Mouse (Mus musculus): ENCODE results near the gene Rnf130.
A peak's percentile ranks its signal among the peaks of the same experiment; 100 is the strongest.

Gene Rnf130

GRCm38 (mm10) chr11:50024833-50025720 lies at the start of gene Rnf130:
Rnf130 (plus strand) TSS chr11:50025346.
- DNase-seq: peak; percentile 97

DNA sequence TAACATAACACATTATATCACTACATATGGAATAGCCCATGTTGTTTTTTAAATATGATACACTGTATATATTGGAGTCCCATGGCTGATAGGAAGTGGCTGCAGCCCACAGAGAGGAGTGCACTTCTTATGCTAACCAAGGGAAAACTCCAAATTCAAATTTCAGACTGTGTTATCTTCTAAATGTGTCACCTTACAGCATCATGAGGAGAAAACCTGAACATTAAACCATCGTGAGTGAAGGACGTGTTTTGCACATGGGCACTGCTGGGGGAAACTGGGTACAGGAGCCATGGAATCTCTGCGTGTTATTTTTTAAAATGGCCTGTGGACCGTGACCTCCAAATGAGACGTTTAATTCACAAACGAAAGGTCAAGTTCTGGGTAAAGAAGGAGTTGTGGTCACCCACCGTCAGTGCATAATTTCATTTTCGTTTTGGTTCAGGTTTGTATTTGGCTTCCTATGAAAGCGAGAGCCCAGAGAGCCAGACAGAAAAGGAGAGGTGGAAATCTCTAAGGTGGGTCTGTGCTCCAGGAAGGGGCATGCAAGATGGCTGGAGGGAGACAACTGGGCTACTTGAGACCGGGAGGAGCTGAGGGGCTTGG lies 47.1 kb upstream of the Rnf130 start:
- DNase-seq: no peak

- DNase-seq: no peak
These were observed 46.2 kb upstream of the Rnf130 start for GRCm38 (mm10) chr11:49978935-49979334.

GRCm38 (mm10) chr11:49980681-49981235 lies 44.4 kb upstream of the Rnf130 start:
- DNase-seq: no peak

- DNase-seq: no peak
These were observed 43.7 kb upstream of the Rnf130 start for GRCm38 (mm10) chr11:49981321-49981963.

GRCm38 (mm10) chr11:49982094-49982493 lies 43.1 kb upstream of the Rnf130 start:
- DNase-seq: no peak

- no peak for DNase-seq
These were observed 42.3 kb upstream of the Rnf130 start for GRCm38 (mm10) chr11:49982881-49983280.

GRCm38 (mm10) chr11:49983875-49984552 lies 41.1 kb upstream of the Rnf130 start:
- DNase-seq: no peak

GRCm38 (mm10) chr11:49985009-49985408 lies 40.1 kb upstream of the Rnf130 start:
- no peak for DNase-seq

GRCm38 (mm10) chr11:49986277-49987036 lies 38.7 kb upstream of the Rnf130 start:
- DNase-seq: peak; percentile 84

GRCm38 (mm10) chr11:49994536-49994935 lies 30.6 kb upstream of the Rnf130 start:
- DNase-seq: no peak

GRCm38 (mm10) chr11:49996398-49996797 lies 28.7 kb upstream of the Rnf130 start:
- no peak for DNase-seq

- peak; percentile 65 for DNase-seq
These were observed 27.8 kb upstream of the Rnf130 start for GRCm38 (mm10) chr11:49997321-49997720.

DNA sequence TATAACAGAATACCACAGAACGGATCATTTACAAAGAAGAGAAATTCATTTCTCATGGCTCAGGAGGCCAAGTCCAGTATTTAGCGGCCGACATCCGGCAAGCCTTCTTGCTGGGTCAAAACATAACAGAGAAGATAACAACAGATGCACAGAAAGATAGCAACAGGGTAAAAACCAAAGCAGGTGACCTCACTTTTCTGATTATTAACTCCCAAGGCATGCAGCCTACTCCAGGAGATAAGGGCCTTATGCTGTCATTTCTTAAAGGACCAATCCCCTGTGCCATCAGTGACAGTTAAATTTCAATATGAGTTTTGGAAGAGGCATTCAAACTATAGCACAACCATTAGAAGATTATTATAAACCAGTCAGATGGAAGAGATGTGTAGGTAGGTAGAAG lies 22.3 kb upstream of the Rnf130 start:
- no peak for DNase-seq

GRCm38 (mm10) chr11:50007776-50008175 lies 17.4 kb upstream of the Rnf130 start:
- no peak for DNase-seq

DNA sequence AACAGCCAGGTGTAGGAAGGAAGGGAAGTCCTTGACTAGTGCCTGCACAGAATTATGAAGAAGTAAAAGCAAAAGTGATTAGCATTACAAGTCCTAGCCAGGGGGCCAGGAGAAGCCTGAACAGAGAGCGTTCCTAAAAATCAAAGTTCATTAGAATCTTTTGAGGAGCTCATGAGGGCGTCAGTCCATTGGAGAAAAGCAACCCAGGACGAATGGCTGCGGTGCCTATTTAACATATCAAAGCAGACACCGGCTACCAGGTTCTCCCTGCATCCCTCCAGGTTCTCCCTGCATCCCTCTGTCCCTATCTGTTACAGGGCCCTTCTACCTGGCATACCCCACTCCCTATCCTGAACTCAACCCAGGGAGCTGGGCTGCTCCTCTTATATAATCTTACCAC lies 16.9 kb upstream of the Rnf130 start:
- DNase-seq: no peak

DNA sequence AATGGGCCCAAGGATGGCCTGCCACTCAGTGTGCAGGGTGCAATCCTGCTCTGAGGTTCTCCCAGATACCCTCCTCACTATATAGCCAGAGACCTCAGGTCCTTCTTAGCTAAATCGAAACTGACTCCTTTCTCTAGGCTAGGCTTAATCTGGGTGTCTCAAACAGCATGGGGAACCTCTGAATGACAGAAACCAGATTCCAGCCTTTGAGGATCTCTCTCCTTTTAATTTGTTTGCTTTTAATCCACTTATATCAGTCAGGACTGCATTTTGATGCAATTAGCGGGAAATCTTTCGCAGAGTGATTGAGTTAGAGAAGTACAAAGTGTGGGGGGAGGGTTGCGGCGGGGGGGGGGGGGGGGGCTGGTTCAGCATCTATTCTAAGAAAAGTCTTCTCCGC lies 12.1 kb upstream of the Rnf130 start:
- DNase-seq: no peak

DNA sequence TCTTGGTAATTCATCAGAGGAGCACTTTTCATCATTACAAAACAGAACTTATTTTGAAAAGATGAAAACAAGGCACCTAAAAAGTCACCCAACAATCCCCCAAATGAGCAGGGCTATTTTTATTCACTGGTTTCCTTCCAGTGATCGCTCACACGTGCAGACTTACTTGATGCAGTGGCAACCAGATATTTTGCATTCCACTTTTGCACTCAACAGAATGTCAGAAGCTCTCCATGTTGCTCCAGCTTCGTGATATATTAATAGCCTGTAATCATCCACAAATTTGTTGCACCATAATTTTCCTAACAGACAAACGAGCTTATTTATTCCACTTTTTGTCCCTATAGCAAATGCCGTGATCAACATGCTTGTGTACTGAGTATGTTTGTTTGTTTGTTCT lies 8.6 kb upstream of the Rnf130 start:
- DNase-seq: no peak

- DNase-seq: no peak
These were observed 7.6 kb upstream of the Rnf130 start for GRCm38 (mm10) chr11:50017511-50017910.

GRCm38 (mm10) chr11:50018848-50019247 lies 6.3 kb upstream of the Rnf130 start:
- DNase-seq: no peak

DNA sequence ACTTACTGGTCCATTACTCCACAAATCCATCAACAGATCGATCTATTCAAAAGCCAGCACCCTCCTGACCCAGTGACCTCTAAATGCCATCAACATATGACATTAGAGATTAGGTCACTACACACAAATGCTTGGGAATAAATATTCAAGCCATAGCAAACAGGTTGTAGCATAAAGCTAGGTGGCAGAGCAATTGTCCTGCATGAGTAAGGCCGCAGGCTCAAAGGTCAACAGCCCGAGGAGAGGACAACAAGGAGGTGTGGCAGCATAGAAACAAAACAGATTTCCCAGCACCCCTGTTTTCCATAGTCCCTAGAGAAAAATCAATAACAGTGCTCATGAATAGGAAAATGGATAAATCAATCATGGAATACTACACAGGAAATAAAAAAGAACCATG lies 3.1 kb upstream of the Rnf130 start:
- no peak for DNase-seq

DNA sequence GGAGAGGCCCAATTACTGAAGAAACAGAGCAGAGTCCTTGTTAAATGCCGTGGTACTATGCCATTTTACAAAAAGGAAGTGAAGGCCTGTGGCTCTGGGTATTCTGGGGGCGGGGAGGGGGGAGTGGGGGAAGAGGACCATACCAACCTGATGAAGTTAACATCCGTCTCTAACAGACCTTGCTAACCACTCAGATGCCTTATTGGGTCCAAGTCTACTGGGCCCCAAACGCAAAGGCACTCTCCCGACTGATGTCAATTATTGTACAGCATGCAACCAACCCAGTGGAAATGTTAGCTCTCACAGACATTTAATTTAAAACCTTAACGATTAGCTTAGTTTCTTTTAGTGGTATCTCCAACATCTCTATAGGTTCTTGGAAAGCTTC lies 707 bp upstream of the Rnf130 start:
- DNase-seq: no peak
